Mouse (Mus musculus) liver, postnatal 0 days (tissue): Measurements from ENCODE around the gene Exosc8.

Experiments used
- CTCF ChIP-seq: sonication (generic); IDR thresholded peaks from 2 replicates; pipeline ENCODE4 v1.5.1; 2016; ENCODE audit warnings: antibody characterized with exemption, low read depth
- EP300 ChIP-seq: IDR thresholded peaks from 2 replicates; pipeline ENCODE4 v1.6.1; 2016; ENCODE audit warnings: antibody characterized with exemption, low read depth, mild to moderate bottlenecking

DNA sequence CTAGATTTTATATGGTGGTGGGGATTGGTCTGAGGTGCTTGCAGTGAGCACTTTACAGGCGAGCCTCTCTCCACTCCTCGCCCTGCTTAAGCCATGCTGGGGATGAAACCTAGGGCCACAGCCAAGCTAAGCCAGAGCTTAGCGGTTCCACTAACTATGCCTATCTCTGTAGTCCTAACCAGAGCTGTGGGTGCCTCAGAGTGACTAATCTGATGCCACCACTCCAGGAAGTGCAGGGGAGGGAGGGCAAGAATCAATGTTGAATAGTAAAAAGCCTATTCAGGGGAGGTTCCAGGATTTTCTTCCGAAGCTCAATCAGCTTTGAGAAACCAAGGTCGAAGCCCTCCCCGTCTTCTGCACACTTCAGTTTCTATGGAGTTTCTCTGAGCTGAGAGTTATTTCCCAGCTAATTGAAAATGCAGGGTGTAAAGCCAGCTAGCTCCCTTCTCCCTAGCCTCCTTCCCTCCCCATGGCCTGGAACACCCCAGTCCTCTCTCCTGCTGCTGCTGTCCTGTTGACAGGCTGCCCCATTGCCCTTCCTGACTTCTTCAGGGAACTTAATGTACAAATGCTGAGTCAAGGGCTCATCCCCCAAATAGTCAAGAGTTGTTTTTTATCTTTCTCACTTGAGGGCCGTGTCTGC, 40.9 kb upstream of the Exosc8 start:
- no peak for TF ChIP-seq EP300
- TF ChIP-seq CTCF, result no peak
